In the genomic region with DNA sequence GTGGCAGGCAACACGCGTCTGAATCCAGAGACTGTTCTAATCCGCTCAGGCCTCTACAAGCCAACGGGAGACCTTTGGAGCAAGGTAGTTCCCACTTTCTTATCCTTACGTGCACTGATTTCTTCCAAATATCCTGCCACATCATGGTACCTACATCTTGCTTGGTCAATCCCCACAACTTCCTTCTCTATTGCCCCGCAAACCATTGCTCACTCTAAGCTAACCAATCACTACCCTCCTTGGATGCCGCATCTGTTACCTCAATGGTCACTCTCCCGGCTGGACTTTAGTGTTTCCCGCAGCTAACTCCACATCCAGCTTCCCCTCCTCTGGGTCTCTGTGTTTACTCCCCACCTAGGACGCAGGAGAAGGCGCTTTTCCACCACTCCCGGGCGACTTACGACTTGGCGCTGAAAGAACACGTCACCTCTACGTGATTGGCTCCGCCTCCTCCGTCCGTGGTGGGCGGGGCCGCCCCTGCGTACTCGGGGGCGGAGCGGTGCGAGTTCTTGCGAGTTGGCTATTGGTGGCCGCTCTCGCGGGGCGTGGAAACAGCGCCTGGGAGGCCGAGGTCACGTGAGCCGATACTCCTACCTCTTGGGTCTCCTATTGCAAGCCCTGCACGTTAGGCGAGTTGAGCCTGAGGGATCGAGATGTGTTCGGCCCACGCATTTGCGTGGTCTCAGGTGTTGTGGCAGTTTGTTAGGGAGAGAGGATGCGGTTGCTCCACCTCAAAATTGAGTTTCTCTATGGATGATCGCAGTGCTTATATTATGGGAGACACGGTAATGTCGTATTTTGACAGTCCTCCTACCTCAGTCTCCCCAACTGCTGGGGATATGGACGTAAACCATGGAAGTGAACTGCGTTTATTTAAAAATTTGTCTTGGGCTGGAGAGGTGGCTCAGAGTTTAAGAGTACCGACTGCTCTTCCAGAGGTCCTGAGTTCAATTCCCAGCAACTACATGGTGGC, we compare ENCODE assay signal across 8 mouse cellular contexts. TPM values are rescaled to one million over a fixed set of nuclear protein-coding genes. Genes with fewer than 3 reads are reported as not detected.
DNase-seq lines count a peak whose midpoint lies in the region; ATAC-seq lines count a peak whose summit lies in the region.

Dhdds (minus strand) TSS at position 453 of the 973 bp plus-strand sequence.

- peaks cover 10% of the 10 kb centered on the region for H3K4me1 ChIP-seq in hindbrain, embryonic 15.5 days (replicated peaks)

- H3K4me2 ChIP-seq in hindbrain, embryonic 15.5 days, result peak within 1 kb of the TSS; percentile 93

- H3K9me3 ChIP-seq in hindbrain, embryonic 15.5 days, result no peaks in the 10 kb centered on the region

- peak; percentile 95 for DNase-seq in T-cell, adult 2 months (ENCODE audit: low spot score)
- peak; percentile 93 to 97 for DNase-seq in cerebellum, postnatal 36 days
- peak; percentile 94 to 96 for DNase-seq in frontal cortex, postnatal 36 days (ENCODE audit: low spot score in 2 of 2)
- DNase-seq in left cerebral cortex, adult 11 months (ENCODE audit: low spot score), result peak; percentile 94
- peak; percentile 97 for DNase-seq in lung, postnatal 4 days
- peak; percentile 96 for DNase-seq in retina, postnatal 7 days (ENCODE audit: low read depth, low spot score)
- DNase-seq in urinary bladder, adult 2 months (ENCODE audit: low spot score), result peak; percentile 80

- H3K27me3 ChIP-seq in hindbrain, embryonic 15.5 days, result no peaks in the 10 kb centered on the region

- peak within 1 kb of the TSS; percentile 64 for H3K9ac ChIP-seq in hindbrain, embryonic 15.5 days

- H3K4me3 ChIP-seq in hindbrain, embryonic 15.5 days, result peak within 1 kb of the TSS; percentile 69

- whole genome bisulfite sequencing in hindbrain, embryonic 15.5 days, result 1% methylated on average over 49 of the region's 49 CpGs

- ATAC-seq in hindbrain, embryonic 15.5 days (ENCODE audit: low FRiP score, low read depth), result peak; percentile 99

- H3K36me3 ChIP-seq in hindbrain, embryonic 15.5 days, result peaks cover 7% of the 10 kb centered on the region; the same call in 1 of the 2 replicates

- H3K27ac ChIP-seq in hindbrain, embryonic 15.5 days (replicated peaks), result peak within 1 kb of the TSS; percentile 64

RNA-seq across cellular contexts. Expression of gene Dhdds, which starts in this region (rescaled TPM):
- polyA plus RNA-seq in hindbrain, embryonic 15.5 days (2015; fragmentation: Nextera tagmentation; extraction: Ambion mirVana), result 44.0 and 46.0 TPM in 2 replicates
- polyA plus RNA-seq in urinary bladder, adult 2 months (2012; rRNA removed), result 35.0 and 35.6 TPM in 2 replicates

Comparison
In these comparisons a context has a peak if more than half of its experiments do, and no peak if none do; other contexts are left out.
1. Peak in every context shown above with its lines: DNase-seq, ATAC-seq, H3K4me3 ChIP-seq and H3K27ac ChIP-seq.